In the genomic region with DNA sequence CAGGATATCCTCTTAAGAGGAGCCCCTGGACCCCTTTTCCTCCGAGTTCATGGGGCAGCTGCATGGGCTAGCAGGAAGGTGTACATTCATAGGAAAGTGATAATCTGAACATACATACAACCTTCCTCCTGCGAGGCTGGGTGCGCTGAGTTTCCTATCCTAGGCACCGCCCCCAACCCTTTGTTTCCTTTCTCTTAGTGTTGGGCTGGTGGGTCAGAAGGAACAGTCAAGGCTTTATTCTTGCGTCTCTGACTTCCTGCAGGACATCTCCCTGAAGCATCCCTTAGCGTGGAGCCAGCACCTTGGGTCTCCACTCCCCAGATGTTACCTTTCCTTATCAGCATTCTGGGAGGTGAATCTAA, we compare ENCODE assay signal across 7 mouse cellular contexts. TPM values are rescaled to one million over a fixed set of nuclear protein-coding genes. Genes with fewer than 3 reads are reported as not detected.
DNase-seq lines count a peak whose midpoint lies in the region; ATAC-seq lines count a peak whose summit lies in the region.

No protein-coding gene starts in this region.

- peaks cover 15% of the 10 kb centered on the region for H3K4me1 ChIP-seq in heart, embryonic 15.5 days (replicated peaks)
- H3K4me1 ChIP-seq in lung, embryonic 16.5 days (replicated peaks; ENCODE audit: control insufficient read depth, insufficient read depth, low read length), result peaks cover 53% of the 10 kb centered on the region
- H3K4me1 ChIP-seq in embryonic facial prominence, embryonic 10.5 days, result peaks cover 69% of the 10 kb centered on the region
- H3K4me1 ChIP-seq in neural tube, embryonic 12.5 days, result peaks cover 38% of the 10 kb centered on the region

- WGBS in heart, embryonic 15.5 days, result 35% methylated on average over 6 of the region's 6 CpGs
- 34% methylated on average over 6 of the region's 6 CpGs for WGBS in lung, embryonic 16.5 days
- WGBS in embryonic facial prominence, embryonic 10.5 days, result 17% methylated on average over 6 of the region's 6 CpGs
- 17% methylated on average over 6 of the region's 6 CpGs for WGBS in neural tube, embryonic 12.5 days

- intact Hi-C loops in heart, postnatal 36 days (cut with DNase I), result no loop called here

- no peaks in the 10 kb centered on the region for H3K36me3 ChIP-seq in heart, embryonic 15.5 days
- H3K36me3 ChIP-seq in lung, embryonic 16.5 days (ENCODE audit: control insufficient read depth, insufficient read depth, low read length), result no peaks in the 10 kb centered on the region
- H3K36me3 ChIP-seq in embryonic facial prominence, embryonic 10.5 days (replicated peaks), result no peaks in the 10 kb centered on the region
- 0 out of 2 replicates have a peak, but pooled peaks cover 2% of the 10 kb centered on the region for H3K36me3 ChIP-seq in neural tube, embryonic 12.5 days

- no peak overlapping the region for H3K4me3 ChIP-seq in heart, embryonic 15.5 days
- no peak overlapping the region for H3K4me3 ChIP-seq in lung, embryonic 16.5 days (ENCODE audit: low read length)
- peak overlapping the region; percentile 32 for H3K4me3 ChIP-seq in embryonic facial prominence, embryonic 10.5 days
- no peak overlapping the region for H3K4me3 ChIP-seq in neural tube, embryonic 12.5 days

- no peak overlapping the region for H3K4me2 ChIP-seq in heart, embryonic 15.5 days
- H3K4me2 ChIP-seq in lung, embryonic 16.5 days (ENCODE audit: low read depth, low read length), result no peak overlapping the region
- peak overlapping the region; percentile 31; the same call in 1 of the 2 replicates for H3K4me2 ChIP-seq in neural tube, embryonic 12.5 days (replicated peaks)

- H3K27ac ChIP-seq in heart, embryonic 15.5 days, result peak overlapping the region; percentile 2; the same call in 1 of the 2 replicates
- 0 out of 2 replicates have a peak overlapping the region, but pooled peaks have one; percentile 7 for H3K27ac ChIP-seq in lung, embryonic 16.5 days (ENCODE audit: low read length)
- H3K27ac ChIP-seq in embryonic facial prominence, embryonic 10.5 days (replicated peaks), result peak overlapping the region; percentile 83
- 0 out of 2 replicates have a peak overlapping the region, but pooled peaks have one; percentile 20 for H3K27ac ChIP-seq in neural tube, embryonic 12.5 days

- H3K9me3 ChIP-seq in heart, embryonic 15.5 days (replicated peaks), result no peaks in the 10 kb centered on the region
- no peaks in the 10 kb centered on the region for H3K9me3 ChIP-seq in lung, embryonic 16.5 days (ENCODE audit: control insufficient read depth, low read length)
- no peaks in the 10 kb centered on the region for H3K9me3 ChIP-seq in embryonic facial prominence, embryonic 10.5 days
- no peaks in the 10 kb centered on the region for H3K9me3 ChIP-seq in neural tube, embryonic 12.5 days

- H3K27me3 ChIP-seq in heart, embryonic 15.5 days, result no peaks in the 10 kb centered on the region
- H3K27me3 ChIP-seq in lung, embryonic 16.5 days (ENCODE audit: control insufficient read depth, insufficient read depth, low read depth, low read length), result no peaks in the 10 kb centered on the region
- H3K27me3 ChIP-seq in embryonic facial prominence, embryonic 10.5 days (replicated peaks; ENCODE audit: low read depth, poor library complexity, severe bottlenecking), result 0 out of 2 replicates have a peak, but pooled peaks cover 3% of the 10 kb centered on the region
- no peaks in the 10 kb centered on the region for H3K27me3 ChIP-seq in neural tube, embryonic 12.5 days (replicated peaks)

- no peak for DNase-seq in heart, postnatal 36 days
- DNase-seq in lung, postnatal 14 days, result no peak
- DNase-seq in embryonic facial prominence, embryonic 10.5 days (ENCODE audit: low spot score), result no peak
- DNase-seq in spleen, postnatal 10 days (ENCODE audit: low spot score in 2 of 2), result no peak

- ATAC-seq in heart, embryonic 15.5 days (replicated peaks; ENCODE audit: insufficient number of reproducible peaks, insufficient read depth, low FRiP score, low read depth), result no peak
- no peak for ATAC-seq in lung, embryonic 16.5 days (ENCODE audit: low read depth)
- ATAC-seq in neural tube, embryonic 12.5 days (ENCODE audit: low FRiP score, low read depth), result no peak

- no peak overlapping the region for H3K9ac ChIP-seq in heart, embryonic 15.5 days
- 0 out of 2 replicates have a peak overlapping the region, but pooled peaks have one; percentile 5 for H3K9ac ChIP-seq in lung, embryonic 16.5 days (ENCODE audit: low read length)
- no peak overlapping the region for H3K9ac ChIP-seq in neural tube, embryonic 12.5 days

RNA-seq across cellular contexts. Expression of a gene that starts 28.0 kb away (rescaled TPM):
- 21.2 and 32.3 TPM in 2 replicates for polyA plus RNA-seq in heart, embryonic 15.5 days (2015; fragmentation: Nextera tagmentation; extraction: Ambion mirVana)
- 10 to 100 TPM; 16.5 to 20.5 TPM for total RNA-seq in heart, postnatal 36 days (2021)
- 129 and 130 TPM in 2 replicates for polyA plus RNA-seq in lung, embryonic 16.5 days (2015; fragmentation: Nextera tagmentation; extraction: Ambion mirVana)
- polyA plus RNA-seq in embryonic facial prominence, embryonic 10.5 days (2016; fragmentation: Nextera tagmentation; extraction: Ambion mirVana), result 117 TPM in 2 replicates
- polyA plus RNA-seq in neural tube, embryonic 12.5 days (2016; fragmentation: Nextera tagmentation; extraction: Ambion mirVana), result 95.8 TPM in 2 replicates

Comparison
In these comparisons a context has a peak if more than half of its experiments do, and no peak if none do; other contexts are left out.
1. H3K27ac ChIP-seq: peak in every context shown above with its lines; median percentile 83 in embryonic facial prominence, embryonic 10.5 days; 20 in neural tube, embryonic 12.5 days; 7 in lung, embryonic 16.5 days; 2 in heart, embryonic 15.5 days.